ENCODE assay signal across 10 mouse cellular contexts in the genomic region with DNA sequence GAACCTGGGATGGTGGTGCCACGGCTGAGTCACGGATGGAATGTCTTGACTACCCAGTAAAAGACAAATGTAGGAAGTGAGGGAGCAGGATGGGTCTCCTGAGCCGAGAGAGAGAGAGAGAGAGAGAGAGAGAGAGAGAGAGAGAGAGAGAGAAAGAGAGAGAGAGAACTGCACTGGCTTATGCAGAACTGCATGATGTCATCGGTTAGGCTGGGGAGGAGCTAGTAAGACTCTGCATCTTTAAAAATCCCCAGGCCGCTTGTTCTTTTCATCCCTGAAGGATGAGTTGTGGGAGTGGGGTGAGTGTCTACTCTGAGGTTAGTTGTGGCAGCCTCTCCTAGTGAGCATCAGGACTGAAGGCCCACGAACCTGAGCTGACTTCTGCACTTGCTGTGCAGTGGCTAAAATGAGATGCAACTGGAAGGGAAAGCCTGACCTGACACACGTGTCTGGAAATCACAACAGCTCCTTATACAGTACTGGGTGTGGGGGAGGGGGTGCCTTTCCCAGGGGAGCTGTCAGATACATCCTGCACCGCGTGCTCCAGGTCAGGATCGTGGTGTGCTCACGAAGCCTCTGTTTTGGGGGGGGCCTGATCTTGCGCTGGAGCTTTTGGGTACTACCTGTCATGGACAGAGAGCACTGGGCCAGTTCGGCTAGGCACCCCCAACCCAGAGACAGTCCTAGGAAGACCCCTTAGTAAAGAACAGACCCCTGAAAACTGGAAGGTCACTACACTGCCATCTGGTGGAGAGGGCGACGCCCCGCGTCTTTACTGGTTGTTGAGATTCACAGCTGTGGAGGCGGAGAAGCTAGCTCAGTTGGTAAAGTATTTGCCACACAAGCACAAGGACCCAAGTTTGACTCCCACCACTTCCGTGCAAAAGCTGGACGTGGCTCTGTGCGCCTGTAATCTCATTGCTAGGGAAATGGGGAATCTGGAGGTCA. TPM values are rescaled to one million over a fixed set of nuclear protein-coding genes. Genes with fewer than 3 reads are reported as not detected.
A peak's percentile ranks its signal among the peaks of the same experiment; 100 is the strongest.
DNase-seq lines count a peak whose midpoint lies in the region; ATAC-seq and TF ChIP-seq lines count a peak whose summit lies in the region.
"Had no signal": no experiment of that assay in that cellular context is flagged by ENCODE, and none has a peak within 500 bp of the region (broad histone marks: within the 10 kb centered on the region; RNA-seq: fewer than 3 reads in every experiment).

No protein-coding gene starts in this region.

- no peak overlapping the region for H3K9ac ChIP-seq in lung, embryonic 14.5 days
- no peak overlapping the region for H3K9ac ChIP-seq in forebrain, postnatal 0 days
- H3K9ac ChIP-seq in stomach, postnatal 0 days (ENCODE audit: low read length), result no peak overlapping the region
- H3K9ac ChIP-seq: liver, embryonic 13.5 days had no signal

- no peaks in the 10 kb centered on the region for H3K36me3 ChIP-seq in lung, embryonic 14.5 days (ENCODE audit: insufficient read depth)
- H3K36me3 ChIP-seq in forebrain, postnatal 0 days (ENCODE audit: insufficient read depth), result no peaks in the 10 kb centered on the region
- H3K36me3 ChIP-seq in stomach, postnatal 0 days (ENCODE audit: control insufficient read depth, insufficient read depth, low read length), result no peaks in the 10 kb centered on the region
- H3K36me3 ChIP-seq: liver, embryonic 13.5 days had no signal

- no peaks in the 10 kb centered on the region for H3K4me1 ChIP-seq in lung, embryonic 14.5 days (ENCODE audit: insufficient read depth)
- H3K4me1 ChIP-seq in forebrain, postnatal 0 days (ENCODE audit: insufficient read depth), result no peaks in the 10 kb centered on the region
- no peaks in the 10 kb centered on the region for H3K4me1 ChIP-seq in stomach, postnatal 0 days (replicated peaks; ENCODE audit: control insufficient read depth, insufficient read depth)
- H3K4me1 ChIP-seq: liver, embryonic 13.5 days had no signal

- peak; percentile 60 for TF ChIP-seq CTCF in lung, embryonic 14.5 days (IDR thresholded peaks at IDR 0.05; ENCODE audit: low read depth)
- peak; percentile 60 for TF ChIP-seq CTCF in forebrain, postnatal 0 days (IDR thresholded peaks at IDR 0.05; ENCODE audit: low read depth)
- peak; percentile 69 for TF ChIP-seq CTCF in stomach, postnatal 0 days (IDR thresholded peaks at IDR 0.05; ENCODE audit: low read depth)

- H3K4me3 ChIP-seq in lung, embryonic 14.5 days (ENCODE audit: low read depth, low read length), result no peak overlapping the region
- H3K4me3 ChIP-seq in forebrain, postnatal 0 days (ENCODE audit: low read depth, low read length), result no peak overlapping the region
- no peak overlapping the region for H3K4me3 ChIP-seq in stomach, postnatal 0 days (ENCODE audit: low read depth, low read length)
- H3K4me3 ChIP-seq: liver, embryonic 13.5 days had no signal

- no peak overlapping the region for H3K27ac ChIP-seq in lung, embryonic 14.5 days (ENCODE audit: low read depth)
- no peak overlapping the region for H3K27ac ChIP-seq in forebrain, postnatal 0 days (ENCODE audit: low read depth, low read length)
- no peak overlapping the region for H3K27ac ChIP-seq in stomach, postnatal 0 days (replicated peaks)
- H3K27ac ChIP-seq: liver, embryonic 13.5 days had no signal

- no peak for ATAC-seq in lung, embryonic 14.5 days (ENCODE audit: insufficient read depth)
- peak; percentile 60 for ATAC-seq in forebrain, postnatal 0 days
- no peak for ATAC-seq in stomach, postnatal 0 days (ENCODE audit: low FRiP score, low TSS enrichment)
- ATAC-seq: CD4-positive, CD25-positive, alpha-beta regulatory T cell, adult 4 months had no signal

- no peaks in the 10 kb centered on the region for H3K9me3 ChIP-seq in lung, embryonic 14.5 days (ENCODE audit: low read depth, low read length)
- no peaks in the 10 kb centered on the region for H3K9me3 ChIP-seq in forebrain, postnatal 0 days (ENCODE audit: low read length)
- H3K9me3 ChIP-seq in stomach, postnatal 0 days (ENCODE audit: control insufficient read depth, low read length), result no peaks in the 10 kb centered on the region
- H3K9me3 ChIP-seq: liver, embryonic 13.5 days had no signal

- 38% methylated on average over 21 of the region's 21 CpGs for WGBS in lung, embryonic 14.5 days
- 49% methylated on average over 21 of the region's 21 CpGs for WGBS in forebrain, postnatal 0 days
- WGBS in stomach, postnatal 0 days, result 53% methylated on average over 21 of the region's 21 CpGs

- H3K27me3 ChIP-seq in lung, embryonic 14.5 days (ENCODE audit: insufficient read depth, low read length), result no peaks in the 10 kb centered on the region
- H3K27me3 ChIP-seq in forebrain, postnatal 0 days (ENCODE audit: insufficient read depth, low read length), result no peaks in the 10 kb centered on the region
- no peaks in the 10 kb centered on the region for H3K27me3 ChIP-seq in stomach, postnatal 0 days (ENCODE audit: control insufficient read depth, insufficient read depth, low read length)

- no peak overlapping the region for H3K4me2 ChIP-seq in lung, embryonic 14.5 days
- no peak overlapping the region for H3K4me2 ChIP-seq in forebrain, postnatal 0 days (ENCODE audit: low read depth)
- H3K4me2 ChIP-seq in stomach, postnatal 0 days (replicated peaks; ENCODE audit: low read depth), result no peak overlapping the region
- H3K4me2 ChIP-seq: liver, embryonic 13.5 days had no signal

- no peak for TF ChIP-seq EP300 in stomach, postnatal 0 days (optimal IDR thresholded peaks at IDR 0.05)

- peak; percentile 13 to 16 for DNase-seq in frontal cortex, postnatal 36 days (ENCODE audit: low spot score in 2 of 2)
- no peak for DNase-seq in frontal cortex, postnatal 25 days (ENCODE audit: low spot score in 2 of 2)
- DNase-seq in lung, embryonic 14.5 days, result peak; percentile 51
- no peak for DNase-seq in lung, postnatal 4 days
- DNase-seq in forebrain, postnatal 0 days, result peak; percentile 43
- DNase-seq in stomach, postnatal 0 days (ENCODE audit: low spot score), result peak; percentile 29
- no peak for DNase-seq in ovary, postnatal 36 days (ENCODE audit: low spot score)
- no peak for DNase-seq in adrenal gland, adult 8-10 months
- DNase-seq: liver, embryonic 13.5 days had no signal

RNA-seq across cellular contexts. Expression of a gene that starts 16.8 kb away (rescaled TPM):
- 0.19 and 0.21 TPM in 2 replicates for polyA plus RNA-seq in lung, embryonic 14.5 days (2014; fragmentation: Nextera tagmentation; extraction: Ambion mirVana)
- total RNA-seq in forebrain, postnatal 0 days (2014; rRNA removed), result not detected in 2 replicates
- polyA plus RNA-seq in forebrain, postnatal 0 days (2015; fragmentation: Nextera tagmentation; extraction: Ambion mirVana), result 0.05 and 0.11 TPM in 2 replicates
- polyA plus RNA-seq in stomach, postnatal 0 days (2015; fragmentation: Nextera tagmentation; extraction: Ambion mirVana), result 71.2 and 75.3 TPM in 2 replicates
- under 1 TPM; 0.16 to 0.37 (median 0.22) TPM for total RNA-seq in adrenal gland, adult 8-10 months (2022)
- polyA plus RNA-seq: CD4-positive, CD25-positive, alpha-beta regulatory T cell, adult 4 months had no signal

Comparison
In these comparisons a context has a peak if more than half of its experiments do, and no peak if none do; other contexts are left out.
1. DNase-seq: peak in frontal cortex, postnatal 36 days (2 of 2), lung, embryonic 14.5 days (single experiment), forebrain, postnatal 0 days (single experiment) and stomach, postnatal 0 days (single experiment); none in frontal cortex, postnatal 25 days (0 of 2), lung, postnatal 4 days (0 of 2), ovary, postnatal 36 days (single experiment) and adrenal gland, adult 8-10 months (single experiment).
2. RNA of a gene that starts 16.8 kb away (polyA plus RNA-seq): 71.2 to 75.3 TPM in stomach, postnatal 0 days; 0.19 to 0.21 TPM in lung, embryonic 14.5 days and 0.05 to 0.11 TPM in forebrain, postnatal 0 days; every median in the first group is over 10 times any median in the second.
3. Peak in every context shown above with its lines, with median percentiles within 50 percentile points of each other: CTCF ChIP-seq.